Mouse (Mus musculus): Measurements from ENCODE around the gene Srsf3.
"Not testable (repeated sequence)": the region's sequence is repeated elsewhere in the genome, so short reads cannot be mapped to it uniquely, and the experiment has no call there.

Srsf3 gene

GRCm38 (mm10) chr17:29018292-29018984 is 14.0 kb upstream of the Srsf3 start:
- DNase-seq (ENCODE audit: low read depth in 2 of 2, low spot score in 2 of 2) = no peak

DNA sequence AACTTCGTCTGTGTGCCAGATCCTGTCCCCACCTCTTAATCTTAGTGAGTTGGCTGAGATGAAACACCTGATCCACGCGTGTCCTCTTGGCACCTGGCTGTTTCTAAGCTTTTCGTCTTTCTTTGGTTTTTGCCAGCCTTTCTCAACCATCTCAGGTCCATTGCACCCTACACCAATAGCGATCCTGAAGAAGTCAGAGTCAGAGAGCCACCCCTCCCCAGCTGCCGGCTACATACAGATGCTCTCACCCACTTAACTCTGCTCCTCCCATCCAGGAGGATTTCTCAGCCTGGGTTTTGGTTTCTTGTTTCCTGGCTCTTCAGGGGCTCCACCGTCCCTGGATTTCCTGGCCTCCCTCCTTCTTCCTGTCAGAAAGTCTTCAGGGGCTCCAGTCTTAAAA is 13.0 kb upstream of the Srsf3 start:
- DNase-seq (ENCODE audit: low read depth in 2 of 2, low spot score in 2 of 2) = no peak

GRCm38 (mm10) chr17:29020444-29020843 is 12.0 kb upstream of the Srsf3 start:
- no peak for DNase-seq (ENCODE audit: low read depth in 2 of 2, low spot score in 2 of 2)

DNA sequence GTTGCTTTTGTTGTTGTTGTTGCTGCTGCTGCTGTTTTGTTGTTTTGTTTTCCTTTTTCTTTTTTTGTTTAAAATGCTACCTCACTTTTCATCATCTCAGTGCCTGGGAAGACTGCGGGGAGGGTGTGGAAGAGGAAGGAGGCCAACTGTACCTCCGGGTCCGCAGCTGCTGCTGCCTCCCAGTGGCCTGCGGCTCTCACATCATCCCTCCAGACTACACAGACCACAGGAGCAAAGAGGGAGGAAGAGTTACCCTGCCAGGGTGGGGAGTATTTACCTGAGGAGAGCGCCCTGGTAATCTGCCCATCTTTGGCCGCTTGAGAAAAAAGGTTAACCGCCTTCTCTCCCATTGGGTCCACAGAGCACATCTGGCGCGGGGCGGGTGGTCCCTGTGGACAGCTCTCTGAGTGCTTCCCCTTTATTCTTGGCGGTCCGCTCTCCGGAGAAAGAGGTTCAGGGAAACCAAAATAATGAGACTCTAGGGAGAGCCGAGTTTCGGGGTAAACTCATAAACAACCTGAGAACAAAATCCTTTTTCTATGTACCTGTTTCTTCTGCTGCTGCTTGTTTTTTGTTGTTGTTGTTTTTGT is 10.1 kb upstream of the Srsf3 start:
- DNase-seq (ENCODE audit: low read depth in 2 of 2, low spot score in 2 of 2) = no peak

DNA sequence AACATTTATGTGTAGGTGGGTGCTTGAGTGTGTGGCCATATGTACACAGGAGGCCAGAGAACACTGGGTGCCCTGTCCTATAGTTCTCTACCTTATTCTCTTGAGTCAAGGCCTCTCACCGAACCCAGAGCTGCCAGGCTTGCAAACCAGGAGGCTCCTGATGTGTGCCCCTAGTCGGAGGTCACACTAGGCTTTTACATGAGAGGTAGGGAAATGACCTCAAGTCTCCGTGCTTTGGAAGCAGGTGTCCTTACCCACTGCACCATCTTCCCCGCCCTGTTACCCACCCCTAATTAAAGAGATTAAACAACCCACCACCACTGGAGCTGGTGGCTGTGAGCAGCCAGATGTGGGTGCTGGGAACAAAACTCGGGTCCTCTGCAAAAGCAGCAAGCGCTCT is 9.1 kb upstream of the Srsf3 start:
- DNase-seq (ENCODE audit: low read depth in 2 of 2, low spot score in 2 of 2) = no peak

GRCm38 (mm10) chr17:29024047-29024892 is 8.2 kb upstream of the Srsf3 start:
- no peak for DNase-seq (ENCODE audit: low read depth in 2 of 2, low spot score in 2 of 2)

DNA sequence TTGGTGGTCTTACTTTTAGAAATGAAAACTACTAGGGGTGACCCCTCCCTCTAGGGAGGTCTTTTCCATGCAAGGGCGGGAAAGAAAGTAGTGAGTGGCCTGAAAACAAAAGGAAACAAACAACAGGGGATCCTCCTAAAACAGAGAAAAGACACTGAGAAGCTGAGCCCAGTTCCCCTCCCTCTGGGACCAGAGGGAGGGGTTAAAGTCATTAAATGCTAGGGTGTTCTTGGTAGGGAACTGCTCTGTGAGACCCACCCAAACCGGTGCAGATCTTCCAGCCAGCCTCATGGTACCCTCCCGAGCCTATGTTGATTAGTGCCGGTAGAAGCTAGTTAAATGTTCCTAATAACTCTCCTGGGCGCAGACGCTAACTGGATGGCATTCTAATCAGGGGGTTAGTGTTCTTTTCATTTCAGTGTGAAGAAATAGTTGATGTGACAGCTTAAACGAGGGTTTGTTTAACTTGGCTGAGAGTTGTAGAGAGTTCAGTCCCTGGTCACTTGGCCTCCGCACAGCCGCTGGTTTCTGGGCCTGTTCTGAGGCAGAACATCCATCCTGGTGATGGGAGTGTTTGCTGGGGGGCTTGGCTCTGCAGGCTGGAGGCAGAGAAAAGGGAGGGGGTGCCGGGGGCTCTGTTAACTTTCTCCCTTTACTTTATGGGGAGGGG is 7.4 kb upstream of the Srsf3 start:
- DNase-seq (ENCODE audit: low read depth in 2 of 2, low spot score in 2 of 2) = no peak

DNA sequence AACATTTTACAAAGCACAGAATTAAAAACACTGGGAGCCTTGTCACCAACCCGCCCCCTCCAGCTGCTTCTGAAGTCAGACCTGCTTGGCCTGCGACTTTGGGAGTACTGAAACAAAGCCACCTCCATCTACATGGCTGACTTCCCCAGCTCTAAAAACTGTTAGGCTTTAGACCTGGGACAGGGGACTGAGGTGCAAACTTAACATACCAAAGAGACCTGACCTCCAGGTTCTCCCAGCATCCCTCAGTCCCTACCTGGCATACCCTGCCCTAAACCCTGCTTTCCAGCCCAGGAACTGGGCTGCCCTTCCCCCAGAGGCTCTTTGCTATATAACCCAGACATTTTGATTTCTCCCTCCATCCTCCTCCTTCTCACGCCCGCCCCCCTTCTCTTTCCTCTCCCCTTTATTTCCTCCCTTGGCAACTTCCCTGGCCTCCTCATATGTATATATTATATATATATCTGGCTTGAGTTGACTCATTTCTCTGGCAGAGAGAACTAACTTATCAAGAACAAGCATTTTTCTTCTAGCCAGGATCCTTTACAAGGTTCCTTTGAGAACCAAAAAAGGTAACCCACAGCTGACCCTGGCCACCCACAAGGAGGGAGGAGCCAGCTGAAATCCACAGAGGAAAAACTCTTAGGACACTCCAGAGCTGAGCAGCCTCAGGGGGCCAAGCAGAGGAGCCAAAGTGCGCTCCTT is 5.6 kb upstream of the Srsf3 start:
- DNase-seq (ENCODE audit: low read depth in 2 of 2, low spot score in 2 of 2) = no peak

GRCm38 (mm10) chr17:29030321-29031034 is 1.9 kb upstream of the Srsf3 start:
- no peak for DNase-seq (ENCODE audit: low read depth in 2 of 2, low spot score in 2 of 2)

- not testable (repeated sequence) for DNase-seq (ENCODE audit: low read depth in 2 of 2, low spot score in 2 of 2)
These were observed 1.2 kb upstream of the Srsf3 start for GRCm38 (mm10) chr17:29031085-29031711.

DNA sequence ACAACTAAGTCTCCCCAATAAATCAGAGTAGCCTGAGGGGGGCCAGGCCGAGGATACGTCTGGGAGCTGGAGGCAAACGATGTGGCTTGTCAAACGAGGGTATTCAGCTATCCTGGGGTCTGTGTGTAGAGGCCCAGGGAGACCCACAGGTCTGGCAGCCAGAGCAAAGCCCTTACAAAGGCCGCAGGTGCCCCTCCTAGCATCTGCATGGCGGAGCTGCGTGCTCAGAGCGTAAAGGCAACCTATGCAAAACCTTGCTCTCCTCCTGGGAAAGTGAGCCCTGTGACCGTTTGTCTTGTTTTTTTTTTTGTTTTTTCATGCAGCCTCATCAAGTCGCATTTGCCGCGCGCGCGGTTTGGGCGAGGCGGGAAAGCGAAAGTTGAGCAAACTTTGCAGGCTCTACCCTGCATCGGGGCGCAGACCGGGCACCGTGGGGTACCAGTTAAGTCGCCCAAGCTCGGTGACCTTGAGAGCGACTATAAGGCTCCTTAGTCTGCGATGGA is 606 bp upstream of the Srsf3 start:
- no peak for DNase-seq (ENCODE audit: low read depth in 2 of 2, low spot score in 2 of 2)

- no peak for DNase-seq (ENCODE audit: low read depth in 2 of 2, low spot score in 2 of 2)
These were observed 1.2 kb downstream of the Srsf3 start for GRCm38 (mm10) chr17:29033569-29034061.

DNA sequence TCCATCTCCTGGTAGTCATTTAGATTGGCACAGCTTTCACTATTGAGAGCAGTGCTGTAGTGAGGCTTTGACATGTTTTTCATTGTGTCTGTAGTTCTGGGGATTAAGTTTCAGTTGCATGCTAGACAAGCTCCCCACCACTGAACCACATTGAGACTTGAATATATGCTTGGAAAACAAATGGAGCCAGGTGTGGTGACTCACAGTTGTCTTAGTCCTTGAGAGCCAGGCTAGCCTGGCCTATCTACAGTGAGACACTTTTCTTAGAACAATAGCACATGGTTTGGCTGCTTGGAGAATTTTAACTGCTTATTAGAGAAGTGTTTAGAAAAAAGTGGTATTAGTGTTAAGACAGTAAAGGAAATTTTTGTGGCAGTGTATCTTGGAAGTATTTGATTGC is 1.8 kb downstream of the Srsf3 start:
- no peak for DNase-seq (ENCODE audit: low read depth in 2 of 2, low spot score in 2 of 2)

- DNase-seq (ENCODE audit: low read depth in 2 of 2, low spot score in 2 of 2) = no peak
These were observed 3.1 kb downstream of the Srsf3 start for GRCm38 (mm10) chr17:29035506-29035905.

DNA sequence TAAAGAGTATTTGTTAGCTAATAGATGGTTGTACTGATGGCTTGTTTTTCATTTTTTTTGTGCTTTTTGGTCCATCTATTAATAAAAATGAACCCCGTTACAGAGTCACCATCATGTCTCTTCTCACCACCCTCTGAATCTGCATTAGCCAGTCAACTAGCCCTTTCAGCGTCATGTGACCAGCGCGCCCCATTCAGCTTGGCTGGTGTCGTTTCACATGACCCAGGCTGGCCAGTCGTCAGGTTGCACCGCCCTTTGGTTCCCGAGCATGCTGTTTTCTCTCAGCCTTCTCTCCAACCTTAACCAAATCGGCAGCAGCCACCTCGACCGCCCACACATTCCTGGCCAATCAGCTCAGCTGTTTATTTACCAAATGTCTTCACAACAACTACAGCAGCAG is 6.9 kb downstream of the Srsf3 start:
- DNase-seq (ENCODE audit: low read depth in 2 of 2, low spot score in 2 of 2) = no peak

DNA sequence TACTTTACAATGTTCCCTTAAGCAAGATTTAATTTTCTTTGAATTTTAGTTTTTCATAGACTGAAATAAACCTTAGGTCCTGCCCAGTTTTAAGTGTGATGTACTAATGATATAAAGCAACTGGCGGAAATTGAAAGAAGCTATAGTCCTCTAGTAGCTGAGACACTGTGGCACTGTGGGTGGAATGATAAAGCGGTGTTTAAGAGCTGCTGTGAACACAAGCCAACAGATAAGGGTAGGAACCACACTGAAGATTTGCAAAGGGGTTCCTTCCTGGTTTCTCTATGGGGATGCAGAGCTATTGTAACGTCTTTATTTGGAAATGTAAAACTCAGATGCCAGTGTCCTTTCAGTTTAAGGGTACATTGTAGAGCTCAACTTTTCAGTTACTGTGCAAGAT is 9.2 kb downstream of the Srsf3 start:
- not testable (repeated sequence) for DNase-seq (ENCODE audit: low read depth in 2 of 2, low spot score in 2 of 2)

- DNase-seq (ENCODE audit: low read depth in 2 of 2, low spot score in 2 of 2) = no peak
These were observed 10.1 kb downstream of the Srsf3 start for GRCm38 (mm10) chr17:29042569-29042968.

GRCm38 (mm10) chr17:29043583-29043982 is 11.2 kb downstream of the Srsf3 start:
- DNase-seq (ENCODE audit: low read depth in 2 of 2, low spot score in 2 of 2) = no peak

DNA sequence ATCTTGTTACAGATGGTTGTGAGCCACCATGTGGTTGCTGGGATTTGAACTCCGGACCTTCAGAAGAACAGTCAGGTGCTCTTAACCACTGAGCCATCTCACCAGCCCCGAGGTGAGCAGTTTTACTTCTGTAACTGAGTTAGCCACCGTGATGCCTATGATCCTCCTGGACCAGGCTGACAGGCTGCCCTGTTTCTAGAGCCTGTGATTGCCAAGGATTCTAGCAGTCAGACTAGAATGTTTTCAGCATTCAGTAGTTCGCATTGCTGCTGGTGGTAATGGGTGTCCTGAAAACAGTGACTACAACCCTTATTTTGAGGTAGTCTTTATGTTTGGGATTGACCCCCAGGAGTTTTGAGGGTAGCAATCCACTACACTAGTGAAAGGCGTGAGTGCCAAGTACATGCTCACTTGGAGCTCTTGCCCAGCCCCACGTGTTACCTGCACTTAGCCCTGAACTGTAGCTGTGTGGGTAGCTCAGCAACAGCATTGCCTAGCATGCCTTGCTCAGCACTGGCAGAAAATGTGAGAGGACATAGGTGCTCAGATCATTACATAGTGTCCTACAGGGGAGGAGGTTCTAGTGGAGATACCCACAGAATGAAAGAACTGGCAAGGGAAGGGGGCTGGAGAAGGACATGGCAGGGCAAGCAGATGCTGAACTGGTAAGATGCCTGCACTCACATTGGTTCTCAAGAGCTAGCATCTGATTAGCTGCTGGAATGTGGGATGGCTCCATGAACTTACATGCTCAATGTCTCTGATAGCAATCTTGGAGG is 11.9 kb downstream of the Srsf3 start:
- DNase-seq (ENCODE audit: low read depth in 2 of 2, low spot score in 2 of 2) = no peak
